Mouse (Mus musculus) thymus, adult 18-20 months (tissue): ENCODE measurements around the gene Fuk.
"Not testable (repeated sequence)": the region's sequence is repeated elsewhere in the genome, so short reads cannot be mapped to it uniquely, and the experiment has no call there.

Source experiments
- DNase-seq, 2 experiments: peaks; one replicate each; pipeline ENCODE4 v3.0.0; 2022; ENCODE audit warnings: mixed read lengths in 2 of 2

Gene Fuk

DNA sequence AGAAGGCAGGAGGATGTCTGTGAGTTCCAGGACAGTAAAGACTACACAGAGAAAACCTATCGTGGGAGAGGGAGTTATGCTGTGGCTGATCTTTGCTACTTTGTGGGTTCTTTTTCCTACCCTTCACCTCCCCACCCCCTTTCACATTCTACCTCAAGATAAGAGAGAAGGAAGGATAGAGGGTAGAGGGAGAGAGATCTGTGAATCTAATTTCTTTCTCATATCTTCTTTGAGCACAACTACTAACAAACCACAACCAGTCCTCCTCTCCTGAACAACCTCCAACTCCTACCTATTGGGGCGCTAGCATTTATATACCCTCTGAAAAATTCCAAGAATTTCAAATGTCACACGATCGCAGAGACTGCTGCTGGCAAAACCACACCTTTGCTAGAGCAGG, 24.4 kb downstream of the Fuk start:
- no peak for DNase-seq

GRCm38 (mm10) chr8:110870501-110870900, 31.8 kb downstream of the Fuk start:
- no peak for DNase-seq

- not testable (repeated sequence) for DNase-seq
Observed at GRCm38 (mm10) chr8:110861347-110862025, 40.8 kb downstream of the Fuk start.

- DNase-seq, result no peak
Observed at GRCm38 (mm10) chr8:110859651-110860501, 42.4 kb downstream of the Fuk start.

- DNase-seq, result no peak
Observed at GRCm38 (mm10) chr8:110856760-110857461, 45.4 kb downstream of the Fuk start.

DNA sequence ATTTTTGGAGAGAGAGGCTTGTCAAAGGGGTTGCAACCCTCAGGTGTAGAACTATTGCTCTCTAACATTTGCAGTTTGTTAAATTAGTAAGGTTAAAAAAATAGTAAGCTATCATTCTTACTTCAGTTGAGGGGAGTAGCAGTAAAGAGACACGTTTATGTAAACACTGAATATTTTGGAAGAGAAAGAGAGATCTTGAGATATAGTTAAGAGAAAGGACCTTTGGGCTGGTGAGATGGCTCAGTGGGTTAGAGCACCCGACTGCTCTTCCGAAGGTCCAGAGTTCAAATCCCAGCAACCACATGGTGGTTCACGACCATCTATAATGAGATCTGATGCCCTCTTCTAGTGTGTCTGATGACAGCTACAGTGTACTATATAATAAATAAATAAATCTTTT, 46.2 kb downstream of the Fuk start:
- DNase-seq, result not testable (repeated sequence)

GRCm38 (mm10) chr8:110851186-110851585, 51.1 kb downstream of the Fuk start:
- DNase-seq, result no peak

DNA sequence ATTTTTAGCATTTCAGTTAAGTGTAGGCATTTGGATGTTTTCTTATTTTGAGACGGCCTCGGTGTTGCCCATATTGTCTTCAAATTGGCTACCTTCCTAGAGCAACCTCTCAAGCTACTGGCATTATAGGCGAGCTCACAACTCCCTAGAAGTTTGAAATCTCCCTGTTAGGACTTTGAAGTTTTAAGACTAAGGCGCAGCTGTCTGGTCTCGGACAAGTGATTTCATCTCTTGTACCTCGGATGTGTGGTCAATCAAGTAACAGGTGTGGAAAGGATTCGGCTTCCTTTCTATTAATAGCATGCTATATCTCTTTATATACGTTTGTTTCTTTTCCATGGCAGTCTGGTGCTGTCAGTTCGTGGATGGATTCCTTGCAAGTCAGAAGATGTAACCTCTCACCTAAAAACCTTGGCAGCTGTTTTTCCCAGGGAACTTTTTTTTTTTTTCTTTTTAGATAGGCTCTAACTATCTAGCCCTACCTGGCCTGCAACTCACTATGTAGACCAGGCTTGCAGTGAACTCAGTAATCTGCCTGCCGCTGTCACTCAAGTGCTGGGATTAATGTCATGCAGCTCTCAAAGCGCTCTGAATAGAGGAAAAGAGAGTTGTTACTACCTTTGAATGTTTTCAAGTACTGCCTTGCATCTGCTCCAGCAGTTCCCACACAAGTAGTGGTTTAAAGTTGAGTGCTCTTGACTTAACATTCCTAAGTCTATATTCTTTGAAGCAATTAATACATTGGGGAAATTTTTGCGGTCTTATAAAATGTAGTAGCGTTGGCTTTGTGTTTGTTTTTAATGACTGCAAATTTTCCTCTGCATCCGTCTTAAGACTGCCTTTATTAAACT, 54.4 kb downstream of the Fuk start:
- no peak for DNase-seq

DNA sequence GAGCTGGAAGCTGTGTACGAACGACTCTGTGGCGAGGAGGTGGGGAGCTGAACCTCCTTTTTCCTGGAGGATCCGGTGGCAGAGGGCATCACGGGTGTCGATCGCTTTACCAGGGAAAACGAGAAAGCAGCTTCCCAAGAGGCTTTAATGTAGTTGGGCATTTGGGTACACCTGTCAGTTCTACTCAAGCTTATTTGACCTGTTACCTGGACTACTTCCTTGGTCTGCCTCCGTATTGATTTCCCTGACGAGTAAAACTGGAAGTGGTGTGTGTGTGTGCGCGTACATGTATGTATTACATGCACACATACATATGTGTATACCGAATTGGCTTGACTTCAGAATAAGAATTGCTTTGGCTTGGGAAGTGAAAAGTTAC, 55.1 kb downstream of the Fuk start:
- DNase-seq, result no peak

DNA sequence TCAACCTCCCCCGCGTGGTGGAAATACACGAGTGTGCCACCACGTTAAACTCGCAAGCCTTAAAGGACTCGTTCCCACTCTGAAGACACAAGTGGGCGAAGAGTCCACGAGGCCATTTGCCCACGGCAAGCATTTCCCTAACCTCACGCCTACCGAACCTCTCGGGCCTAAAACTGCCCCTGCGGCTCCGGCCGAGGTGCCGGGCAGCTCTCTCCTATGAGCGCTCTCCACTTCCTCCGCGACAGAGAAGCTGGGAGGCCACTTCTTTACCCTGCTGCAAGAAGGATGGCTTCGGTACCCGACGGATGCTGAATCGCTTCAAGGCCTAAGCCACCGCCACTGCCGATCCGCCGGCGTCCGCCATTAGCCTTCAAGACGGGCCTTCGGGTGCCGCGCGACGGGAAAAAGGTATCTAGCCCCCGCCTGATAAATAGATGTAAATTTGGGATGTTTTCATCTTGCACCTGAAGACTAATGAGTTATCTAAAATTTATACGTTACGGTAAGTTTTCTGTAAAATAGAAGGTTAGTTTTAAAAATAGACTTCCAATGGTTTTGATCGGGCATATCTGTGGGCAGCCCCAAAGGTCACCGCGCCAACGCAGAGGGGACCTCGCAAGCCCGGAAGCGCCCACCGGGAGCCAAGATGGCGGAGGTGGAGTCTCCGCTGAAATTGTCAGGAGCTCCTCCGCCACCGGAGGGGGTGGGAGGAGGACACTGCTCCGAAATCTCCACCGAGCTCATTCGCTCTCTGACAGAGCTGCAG, 55.7 kb downstream of the Fuk start, which contains the start of the genes Cog4 and Sf3b3:
Cog4 (plus strand) TSS at position 196 of the 766 bp plus-strand sequence.
Sf3b3 (minus strand) TSS at position 383 of the 766 bp plus-strand sequence.
- DNase-seq, result peak; percentile 64 to 78

- DNase-seq, result peak in 1 of 2 experiments; percentile 8
Observed at GRCm38 (mm10) chr8:110845821-110846404, 56.4 kb downstream of the Fuk start.

DNA sequence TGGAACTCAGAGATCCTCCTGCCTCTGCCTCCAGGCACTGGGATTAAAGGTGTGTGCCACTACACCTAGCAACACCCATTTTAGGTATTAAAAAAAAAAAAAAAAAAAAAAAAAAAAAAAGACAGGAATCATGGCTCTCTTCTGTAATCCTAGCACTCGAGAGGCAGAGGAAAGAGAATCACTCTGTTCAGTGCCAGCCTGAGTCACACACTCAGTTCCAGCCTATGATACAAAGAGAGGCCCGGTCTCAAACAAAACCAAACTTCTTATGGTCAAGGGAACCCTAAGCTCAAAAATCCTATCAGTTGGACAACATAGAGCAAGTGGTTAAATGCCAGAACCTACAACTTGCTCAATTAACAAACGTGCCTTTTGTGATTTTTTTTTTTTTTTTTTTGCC, 57.3 kb downstream of the Fuk start:
- no peak for DNase-seq

DNA sequence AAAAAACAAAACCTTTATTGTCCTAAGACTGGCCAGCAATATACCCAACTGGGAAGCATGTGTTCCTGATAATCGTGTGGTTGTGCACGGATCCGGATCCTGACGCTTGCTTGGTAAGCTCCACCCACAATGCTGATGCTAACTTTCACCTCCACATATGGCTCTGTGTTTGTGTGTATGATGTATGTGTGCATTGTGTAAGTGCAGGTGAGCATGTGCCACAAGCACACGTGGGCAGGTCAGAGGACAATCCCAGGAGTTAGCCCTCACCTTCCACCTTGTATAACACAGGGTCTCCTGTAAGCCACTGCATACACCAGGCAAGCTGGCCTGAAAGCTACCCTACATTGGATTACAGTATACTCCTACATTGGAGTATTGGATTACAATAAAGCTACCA, 59.1 kb downstream of the Fuk start:
- no peak for DNase-seq

DNA sequence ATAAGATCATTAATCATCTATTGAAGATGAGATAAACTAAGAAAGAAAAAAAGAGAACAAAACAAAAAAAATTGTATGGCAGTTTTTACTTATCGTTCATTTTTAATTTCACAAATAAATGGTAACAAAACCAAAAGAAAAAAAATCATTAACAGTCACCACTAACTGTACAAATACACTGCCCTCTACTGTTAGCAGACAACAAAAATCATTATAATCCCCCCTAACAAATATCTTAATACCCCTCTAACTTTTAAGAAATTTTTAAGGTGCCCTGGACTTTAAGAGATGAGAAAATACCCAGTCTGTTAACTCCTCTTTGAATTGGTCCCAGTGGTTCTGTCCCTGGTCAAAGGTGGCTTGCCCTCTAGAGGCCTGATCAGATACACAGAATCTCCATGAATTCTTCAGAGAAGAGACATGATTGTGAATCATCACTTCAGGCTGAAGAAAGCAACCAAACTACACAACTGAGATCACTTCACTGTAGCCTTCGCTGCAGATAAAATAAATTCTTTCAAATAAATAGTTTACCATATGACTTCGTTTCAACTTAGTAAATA, 60.2 kb downstream of the Fuk start:
- DNase-seq, result no peak
